Mouse (Mus musculus) testis, adult 2 months (tissue): ENCODE results near the gene Nkrf.

Source experiments
- CTCF ChIP-seq: fragments of 200-500 bp; IDR thresholded peaks from 2 replicates; pipeline ENCODE4 v1.5.1; 2012; ENCODE audit warnings: low read depth, mild to moderate bottlenecking, inconsistent platforms, low read length, moderate library complexity; ENCODE audit not compliant: control insufficient read depth, insufficient read depth, insufficient replicate concordance
- POLR2A ChIP-seq: fragments of 200-500 bp; IDR thresholded peaks from 2 replicates; pipeline ENCODE4 v1.6.1; 2012; ENCODE audit warnings: low read depth, mild to moderate bottlenecking, inconsistent platforms, low read length, moderate library complexity; ENCODE audit not compliant: control insufficient read depth

- TF ChIP-seq CTCF (no peak), POLR2A (no peak)
Measured at GRCm38 (mm10) chrX:36939806-36940413, 37.2 kb upstream of the Nkrf start.
